Mouse (Mus musculus) urinary bladder, postnatal 36 days (tissue): ENCODE measurements at regions not wholly inside any gene's neighbourhood (a gene's known extent, or its start where the extent isn't known, plus 50 kb on each side); places are given as distances from the start of the nearest gene placed in this dataset.

Source experiments
- DNase-seq, 2 experiments: peaks; one replicate each; pipeline ENCODE4 v3.0.0; 2022; ENCODE audit warnings: low spot score in 2 of 2, mixed read lengths in 1 of 2

- no peak for DNase-seq
Observed at GRCm38 (mm10) chr8:127811338-127811737, 547.1 kb upstream of the Nrp1 start.

GRCm38 (mm10) chr8:127814785-127815523 is 543.5 kb upstream of the Nrp1 start:
- DNase-seq, result no peak

- DNase-seq, result no peak
Observed at GRCm38 (mm10) chr8:127820741-127821170, 537.6 kb upstream of the Nrp1 start.

GRCm38 (mm10) chr8:127821646-127822045 is 536.8 kb upstream of the Nrp1 start:
- no peak for DNase-seq

GRCm38 (mm10) chr8:127825041-127825440 is 533.4 kb upstream of the Nrp1 start:
- DNase-seq, result no peak

- DNase-seq, result no peak
Observed at GRCm38 (mm10) chr8:127827826-127828225, 530.6 kb upstream of the Nrp1 start.

GRCm38 (mm10) chr8:127829659-127830058 is 528.7 kb upstream of the Nrp1 start:
- DNase-seq, result no peak

GRCm38 (mm10) chr8:127834006-127834405 is 524.4 kb upstream of the Nrp1 start:
- peak in 1 of 2 experiments; percentile 15 for DNase-seq

GRCm38 (mm10) chr8:127836410-127837206 is 521.8 kb upstream of the Nrp1 start:
- no peak for DNase-seq

GRCm38 (mm10) chr8:127838311-127838710 is 520.1 kb upstream of the Nrp1 start:
- no peak for DNase-seq

- DNase-seq, result no peak
Observed at GRCm38 (mm10) chr8:127847332-127848018, 510.9 kb upstream of the Nrp1 start.

GRCm38 (mm10) chr8:127849926-127850325 is 508.5 kb upstream of the Nrp1 start:
- no peak for DNase-seq

- DNase-seq, result no peak
Observed at GRCm38 (mm10) chr8:127855653-127856300, 502.6 kb upstream of the Nrp1 start.

- no peak for DNase-seq
Observed at GRCm38 (mm10) chr8:127856351-127857135, 501.9 kb upstream of the Nrp1 start.

- DNase-seq, result no peak
Observed at GRCm38 (mm10) chr8:127859036-127859435, 499.4 kb upstream of the Nrp1 start.

- DNase-seq, result no peak
Observed at GRCm38 (mm10) chr8:127860376-127860775, 498.0 kb upstream of the Nrp1 start.

- DNase-seq, result no peak
Observed at GRCm38 (mm10) chr8:127860891-127861290, 497.5 kb upstream of the Nrp1 start.

- DNase-seq, result no peak
Observed at GRCm38 (mm10) chr8:127884641-127885040, 473.8 kb upstream of the Nrp1 start.

- no peak for DNase-seq
Observed at GRCm38 (mm10) chr8:127885211-127885610, 473.2 kb upstream of the Nrp1 start.

GRCm38 (mm10) chr8:127885831-127886230 is 472.6 kb upstream of the Nrp1 start:
- no peak for DNase-seq

- no peak for DNase-seq
Observed at GRCm38 (mm10) chr8:127890729-127891128, 467.7 kb upstream of the Nrp1 start.
